Mouse (Mus musculus): ENCODE results near the gene Asb6. TPM values are rescaled to one million over a fixed set of nuclear protein-coding genes. Genes with fewer than 3 reads are reported as not detected.
A peak's percentile ranks its signal among the peaks of the same experiment; 100 is the strongest.

Asb6 gene
- polyA plus RNA-seq, 1 experiment from 2014 or later, result 44.5 TPM

GRCm38 (mm10) chr2:30857076-30857475, 26.9 kb upstream of the Asb6 start:
- no peak overlapping the region for H3K9ac ChIP-seq
- H3K36me3 ChIP-seq, result no peaks in the 10 kb centered on the region
- ATAC-seq (ENCODE audit: low FRiP score, low read depth), result no peak
- peaks cover 23% of the 10 kb centered on the region for H3K4me1 ChIP-seq (replicated peaks)
- H3K4me2 ChIP-seq, result no peak overlapping the region
- no peaks in the 10 kb centered on the region for H3K9me3 ChIP-seq
- H3K4me3 ChIP-seq, result no peak overlapping the region
- 68% methylated on average over 6 of the region's 6 CpGs for WGBS
- H3K27me3 ChIP-seq, result no peaks in the 10 kb centered on the region
- H3K27ac ChIP-seq (replicated peaks), result no peak overlapping the region

GRCm38 (mm10) chr2:30852771-30853313, 22.7 kb upstream of the Asb6 start:
- H3K4me3 ChIP-seq, result no peak overlapping the region
- H3K9ac ChIP-seq, result no peak overlapping the region
- no peak overlapping the region for H3K27ac ChIP-seq (replicated peaks)
- H3K4me1 ChIP-seq (replicated peaks), result peaks cover 23% of the 10 kb centered on the region
- no peak for ATAC-seq (ENCODE audit: low FRiP score, low read depth)
- H3K36me3 ChIP-seq, result no peaks in the 10 kb centered on the region
- 34% methylated on average over 20 of the region's 20 CpGs for WGBS
- H3K9me3 ChIP-seq, result no peaks in the 10 kb centered on the region
- no peaks in the 10 kb centered on the region for H3K27me3 ChIP-seq
- no peak overlapping the region for H3K4me2 ChIP-seq

- Histone ChIP-seq H3K9me3 (no peaks in the 10 kb centered on the region), H3K27me3 (peaks cover 11% of the 10 kb centered on the region), H3K27ac (replicated peaks) (no peak overlapping the region), H3K4me2 (no peak overlapping the region), H3K36me3 (no peaks in the 10 kb centered on the region), H3K4me3 (no peak overlapping the region), H3K4me1 (replicated peaks) (peaks cover 15% of the 10 kb centered on the region), H3K9ac (no peak overlapping the region)
- no peak for ATAC-seq (ENCODE audit: low FRiP score, low read depth)
- 81% methylated on average over 5 of the region's 6 CpGs for WGBS
Observed at GRCm38 (mm10) chr2:30850581-30850980, 20.4 kb upstream of the Asb6 start.

GRCm38 (mm10) chr2:30848184-30848583, 18.1 kb upstream of the Asb6 start:
- Histone ChIP-seq H3K27ac (replicated peaks) (no peak overlapping the region), H3K36me3 (no peaks in the 10 kb centered on the region)
- WGBS, result 65% methylated on average over 8 of the region's 8 CpGs

GRCm38 (mm10) chr2:30846723-30847122, 16.6 kb upstream of the Asb6 start:
- WGBS, result 23% methylated on average over 6 of the region's 6 CpGs
- Histone ChIP-seq H3K36me3 (no peaks in the 10 kb centered on the region), H3K4me1 (replicated peaks) (peaks cover 8% of the 10 kb centered on the region), H3K9ac (no peak overlapping the region), H3K27ac (replicated peaks) (no peak overlapping the region), H3K4me2 (no peak overlapping the region), H3K27me3 (peaks cover 32% of the 10 kb centered on the region), H3K4me3 (no peak overlapping the region), H3K9me3 (no peaks in the 10 kb centered on the region)
- no peak for ATAC-seq (ENCODE audit: low FRiP score, low read depth)

More at GRCm38 (mm10) chr2:30848184-30848583, 18.1 kb upstream of the Asb6 start:
- no peaks in the 10 kb centered on the region for H3K9me3 ChIP-seq
- H3K4me1 ChIP-seq (replicated peaks), result peaks cover 19% of the 10 kb centered on the region
- H3K9ac ChIP-seq, result no peak overlapping the region
- no peak for ATAC-seq (ENCODE audit: low FRiP score, low read depth)
- H3K27me3 ChIP-seq, result peaks cover 27% of the 10 kb centered on the region
- no peak overlapping the region for H3K4me2 ChIP-seq
- no peak overlapping the region for H3K4me3 ChIP-seq

- no peaks in the 10 kb centered on the region for H3K36me3 ChIP-seq
- peaks cover 8% of the 10 kb centered on the region for H3K4me1 ChIP-seq (replicated peaks)
- 79% methylated on average over 8 of the region's 8 CpGs for WGBS
- no peak for ATAC-seq (ENCODE audit: low FRiP score, low read depth)
- no peak overlapping the region for H3K27ac ChIP-seq (replicated peaks)
- peaks cover 32% of the 10 kb centered on the region for H3K27me3 ChIP-seq
- no peaks in the 10 kb centered on the region for H3K9me3 ChIP-seq
- H3K4me3 ChIP-seq, result no peak overlapping the region
- peak overlapping the region; percentile 85 for H3K4me2 ChIP-seq
- no peak overlapping the region for H3K9ac ChIP-seq
Observed at GRCm38 (mm10) chr2:30846236-30846635, 16.1 kb upstream of the Asb6 start.

- Histone ChIP-seq H3K36me3 (no peaks in the 10 kb centered on the region), H3K9ac (peak overlapping the region; percentile 47), H3K27me3 (peaks cover 32% of the 10 kb centered on the region), H3K4me2 (peak overlapping the region; percentile 85), H3K9me3 (no peaks in the 10 kb centered on the region), H3K4me3 (peak overlapping the region; percentile 44), H3K4me1 (replicated peaks) (peaks cover 8% of the 10 kb centered on the region), H3K27ac (replicated peaks) (no peak overlapping the region)
- ATAC-seq (ENCODE audit: low FRiP score, low read depth), result no peak
- 1% methylated on average over 67 of the region's 80 CpGs for WGBS
Observed at GRCm38 (mm10) chr2:30845152-30846070, 15.3 kb upstream of the Asb6 start.

GRCm38 (mm10) chr2:30842615-30843014, 12.5 kb upstream of the Asb6 start:
- H3K27me3 ChIP-seq, result peaks cover 32% of the 10 kb centered on the region
- no peak for ATAC-seq (ENCODE audit: low FRiP score, low read depth)
- no peaks in the 10 kb centered on the region for H3K9me3 ChIP-seq
- H3K4me3 ChIP-seq, result no peak overlapping the region
- H3K36me3 ChIP-seq, result no peaks in the 10 kb centered on the region
- H3K4me1 ChIP-seq (replicated peaks), result peaks cover 8% of the 10 kb centered on the region
- H3K27ac ChIP-seq (replicated peaks), result no peak overlapping the region
- H3K9ac ChIP-seq, result no peak overlapping the region
- 65% methylated on average over 10 of the region's 10 CpGs for WGBS
- no peak overlapping the region for H3K4me2 ChIP-seq

- 15% methylated on average over 21 of the region's 21 CpGs for WGBS
- ATAC-seq (ENCODE audit: low FRiP score, low read depth), result no peak
- Histone ChIP-seq H3K27me3 (no peaks in the 10 kb centered on the region), H3K4me1 (replicated peaks) (peaks cover 5% of the 10 kb centered on the region; the same call in 1 of the 2 replicates), H3K4me2 (no peak overlapping the region), H3K27ac (replicated peaks) (no peak overlapping the region), H3K4me3 (no peak overlapping the region), H3K36me3 (no peaks in the 10 kb centered on the region), H3K9ac (no peak overlapping the region), H3K9me3 (no peaks in the 10 kb centered on the region)
Observed at GRCm38 (mm10) chr2:30836238-30836990, 6.3 kb upstream of the Asb6 start.

GRCm38 (mm10) chr2:30834373-30835022, 4.4 kb upstream of the Asb6 start, which contains the start of gene Prrx2:
Prrx2 (plus strand) TSS chr2:30834972.
- WGBS, result 74% methylated on average over 8 of the region's 10 CpGs
- H3K4me3 ChIP-seq, result no peak within 1 kb of the TSS
- H3K4me1 ChIP-seq (replicated peaks), result peaks cover 5% of the 10 kb centered on the region; the same call in 1 of the 2 replicates
- no peak within 1 kb of the TSS for H3K9ac ChIP-seq
- no peaks in the 10 kb centered on the region for H3K27me3 ChIP-seq
- H3K4me2 ChIP-seq, result no peak within 1 kb of the TSS
- no peaks in the 10 kb centered on the region for H3K36me3 ChIP-seq
- no peak for ATAC-seq (ENCODE audit: low FRiP score, low read depth)
- H3K9me3 ChIP-seq, result no peaks in the 10 kb centered on the region
- H3K27ac ChIP-seq (replicated peaks), result no peak within 1 kb of the TSS

- peaks cover 5% of the 10 kb centered on the region; the same call in 1 of the 2 replicates for H3K4me1 ChIP-seq (replicated peaks)
- H3K36me3 ChIP-seq, result no peaks in the 10 kb centered on the region
- no peaks in the 10 kb centered on the region for H3K9me3 ChIP-seq
- H3K9ac ChIP-seq, result no peak overlapping the region
- no peak overlapping the region for H3K4me3 ChIP-seq
- 56% methylated on average over 5 of the region's 5 CpGs for WGBS
- no peaks in the 10 kb centered on the region for H3K27me3 ChIP-seq
- H3K4me2 ChIP-seq, result no peak overlapping the region
- no peak overlapping the region for H3K27ac ChIP-seq (replicated peaks)
- ATAC-seq (ENCODE audit: low FRiP score, low read depth), result no peak
Observed at GRCm38 (mm10) chr2:30833644-30834043, 3.5 kb upstream of the Asb6 start.
